Mouse (Mus musculus) erythroblast, embryonic 14.5 days (primary cell): ENCODE data around the gene Mrps34.

Source experiments
- GATA1 ChIP-seq: IDR thresholded peaks from 2 replicates; pipeline ENCODE4 v1.6.1; 2012; ENCODE audit warnings: low read length, inconsistent platforms, mixed read lengths
- TAL1 ChIP-seq: IDR thresholded peaks from 3 replicates; pipeline ENCODE4 v1.6.1; 2012; ENCODE audit warnings: low read length, inconsistent platforms, mixed read lengths

DNA sequence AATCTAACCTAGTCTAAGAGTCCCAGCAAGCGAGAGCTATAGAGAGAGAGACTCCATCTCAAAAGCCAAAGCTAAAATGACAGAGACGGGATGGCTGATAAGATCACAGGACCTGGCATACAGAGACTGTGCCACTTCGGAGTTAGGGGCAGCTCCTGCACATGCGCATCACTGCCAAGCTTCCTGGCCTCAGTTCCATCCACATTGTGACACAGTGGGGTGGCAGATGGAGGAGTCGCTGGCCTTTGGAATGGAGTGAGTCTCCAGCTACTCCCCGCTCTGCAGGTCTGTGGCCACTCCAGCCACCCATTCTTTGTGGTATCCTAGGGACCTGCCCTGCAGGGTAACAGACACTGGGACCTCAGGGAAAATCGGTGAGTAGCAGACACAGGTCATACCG is 29.1 kb upstream of the Mrps34 start, which contains the start of gene Igfals:
- TF ChIP-seq GATA1 (no peak), TAL1 (no peak)
